Mouse (Mus musculus) cerebellum, postnatal 10 days (tissue): ENCODE measurements around the gene Arid5b.

Experiments used
- DNase-seq, 2 experiments: peaks; one replicate each; pipeline ENCODE4 v3.0.0; 2021; ENCODE audit warnings: mixed read lengths in 2 of 2

Gene Arid5b

GRCm38 (mm10) chr10:68079910-68080670 lies 198.4 kb downstream of the Arid5b start:
- no peak for DNase-seq

- no peak for DNase-seq
Observed at GRCm38 (mm10) chr10:68078708-68079107, 199.8 kb downstream of the Arid5b start.

GRCm38 (mm10) chr10:68075181-68075580 lies 203.4 kb downstream of the Arid5b start:
- no peak for DNase-seq

- DNase-seq = no peak
Observed at GRCm38 (mm10) chr10:68074291-68074690, 204.2 kb downstream of the Arid5b start.

GRCm38 (mm10) chr10:68072626-68073025 lies 205.9 kb downstream of the Arid5b start:
- no peak for DNase-seq

DNA sequence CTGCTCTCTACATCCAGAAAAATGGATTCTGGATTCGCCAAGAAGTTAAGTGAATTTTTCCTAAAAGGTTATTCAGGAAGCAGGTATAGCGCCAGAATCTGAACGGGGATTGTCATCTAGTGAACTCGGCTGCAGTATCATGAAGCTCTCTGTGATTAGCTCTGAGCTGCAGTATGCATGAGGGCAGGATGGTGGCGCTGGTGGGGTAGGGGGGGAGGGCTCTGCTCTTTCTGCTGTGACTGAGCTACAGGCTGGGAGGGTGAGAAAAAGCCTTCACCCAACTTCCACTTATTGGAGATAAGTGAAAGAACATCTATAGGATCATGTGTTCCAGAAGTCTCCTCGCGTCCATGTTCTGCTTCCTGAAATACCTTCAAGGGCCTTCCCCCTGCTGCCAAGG lies 207.5 kb downstream of the Arid5b start:
- DNase-seq = no peak

- no peak for DNase-seq
Observed at GRCm38 (mm10) chr10:68068426-68068825, 210.1 kb downstream of the Arid5b start.

DNA sequence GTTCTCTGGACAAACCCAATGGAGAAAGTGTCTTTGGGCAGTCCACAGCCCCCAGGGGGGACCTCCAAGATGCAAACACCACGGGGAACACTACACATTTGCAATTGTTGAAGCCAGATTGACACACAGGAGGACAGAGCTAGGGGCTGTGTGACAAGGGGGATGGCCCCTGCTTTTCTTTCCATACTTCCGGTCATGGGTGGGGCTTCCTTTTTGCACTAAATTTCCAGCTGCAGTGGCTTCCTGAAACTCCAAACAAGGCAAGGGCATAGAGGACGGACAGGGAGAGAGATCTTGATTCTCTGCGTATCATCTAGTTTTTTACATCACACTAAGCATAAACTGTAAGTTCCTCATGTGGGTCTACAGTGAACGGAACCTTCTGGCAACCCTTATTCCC lies 210.6 kb downstream of the Arid5b start:
- no peak for DNase-seq

GRCm38 (mm10) chr10:68066173-68066572 lies 212.4 kb downstream of the Arid5b start:
- DNase-seq = no peak

DNA sequence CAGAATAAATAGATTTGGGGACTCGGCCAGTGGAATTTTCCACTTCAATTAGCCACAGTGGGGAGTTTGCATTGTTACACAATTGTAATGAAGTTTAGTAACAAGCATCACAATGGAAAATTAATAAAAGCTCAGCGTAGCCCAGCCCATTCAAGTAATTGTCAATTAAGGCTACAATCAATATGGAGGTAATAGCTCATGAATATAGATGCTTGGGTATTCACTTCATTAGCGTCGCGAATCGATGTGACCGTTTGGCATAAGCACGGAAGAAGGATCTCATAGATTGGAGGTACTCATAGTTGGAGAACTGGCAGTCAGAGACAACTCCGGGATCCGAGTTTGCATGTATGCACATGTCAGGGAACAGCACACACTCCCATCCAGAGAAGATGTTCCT lies 214.0 kb downstream of the Arid5b start:
- peak; percentile 34 to 38 for DNase-seq

GRCm38 (mm10) chr10:68063806-68064545 lies 214.6 kb downstream of the Arid5b start:
- no peak for DNase-seq

- no peak for DNase-seq
Observed at GRCm38 (mm10) chr10:68061249-68061615, 217.3 kb downstream of the Arid5b start.

DNA sequence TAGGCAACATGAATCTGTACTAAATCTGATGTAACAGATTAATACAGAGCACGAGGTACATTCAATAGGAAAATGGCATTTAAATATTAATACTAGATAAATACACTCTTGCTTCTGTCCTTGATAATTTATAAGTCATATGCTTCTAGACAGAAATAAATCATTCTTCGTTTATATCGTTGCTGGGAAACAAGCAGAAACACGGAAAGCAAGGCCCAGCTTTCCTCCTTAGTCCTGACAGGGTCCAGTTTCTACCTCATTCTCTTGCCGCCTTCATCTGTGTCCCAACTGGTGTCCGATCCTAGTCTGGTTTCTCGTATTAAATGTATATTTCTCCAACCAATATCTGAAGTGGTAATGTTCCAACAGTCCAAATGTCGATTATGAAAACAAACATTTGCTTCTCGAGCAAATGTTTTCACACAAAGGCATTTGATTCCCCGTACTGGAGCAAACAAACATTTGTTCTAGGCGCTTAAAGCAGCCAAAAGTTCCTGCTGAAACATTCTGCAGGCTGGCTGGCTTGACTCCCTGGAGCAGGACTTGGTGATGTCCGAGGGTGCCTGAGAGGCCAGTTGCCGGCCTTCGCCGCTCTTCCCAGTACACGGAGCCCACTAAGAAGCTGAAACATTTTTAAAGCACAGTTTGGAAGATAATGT lies 217.8 kb downstream of the Arid5b start:
- DNase-seq = no peak

- no peak for DNase-seq
Observed at GRCm38 (mm10) chr10:68058378-68058777, 220.2 kb downstream of the Arid5b start.

DNA sequence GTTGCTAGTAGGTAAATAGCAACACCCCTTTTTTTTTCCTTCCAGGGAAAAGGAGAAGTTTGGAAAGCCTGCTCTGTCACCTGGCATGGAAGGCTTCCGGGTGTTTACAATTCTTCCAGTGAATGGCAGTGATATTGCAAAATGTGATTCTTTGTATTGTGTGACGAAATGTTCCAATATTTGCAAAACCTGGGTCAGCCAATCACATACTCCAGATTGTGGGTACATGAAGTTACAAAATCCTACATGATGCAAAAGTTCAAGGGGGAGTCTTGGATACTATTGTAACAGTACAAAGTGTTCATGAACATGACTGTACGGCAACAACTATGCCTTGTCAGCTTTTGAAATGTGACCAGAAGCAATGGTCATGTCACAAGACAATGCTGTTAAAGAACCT lies 220.7 kb downstream of the Arid5b start:
- DNase-seq = no peak

DNA sequence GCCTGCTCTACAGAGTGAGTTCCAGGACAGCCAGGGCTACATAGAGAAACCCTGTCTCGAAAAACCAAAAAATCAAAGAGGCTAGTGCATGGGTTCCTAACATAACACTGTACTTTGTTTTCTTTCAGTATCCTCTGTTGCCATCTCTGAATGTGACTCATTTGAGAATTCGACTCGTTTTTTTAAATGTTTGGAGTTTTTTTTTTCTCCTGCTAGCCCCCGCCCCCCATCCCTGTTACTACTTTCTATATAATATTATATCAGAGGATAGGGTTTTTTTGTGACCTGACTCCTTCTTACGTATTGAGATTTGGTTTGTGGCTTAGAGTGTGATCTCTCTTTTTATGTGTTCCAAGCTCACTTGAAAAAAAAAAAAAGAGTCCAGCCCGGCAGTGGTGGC lies 223.8 kb downstream of the Arid5b start:
- no peak for DNase-seq

DNA sequence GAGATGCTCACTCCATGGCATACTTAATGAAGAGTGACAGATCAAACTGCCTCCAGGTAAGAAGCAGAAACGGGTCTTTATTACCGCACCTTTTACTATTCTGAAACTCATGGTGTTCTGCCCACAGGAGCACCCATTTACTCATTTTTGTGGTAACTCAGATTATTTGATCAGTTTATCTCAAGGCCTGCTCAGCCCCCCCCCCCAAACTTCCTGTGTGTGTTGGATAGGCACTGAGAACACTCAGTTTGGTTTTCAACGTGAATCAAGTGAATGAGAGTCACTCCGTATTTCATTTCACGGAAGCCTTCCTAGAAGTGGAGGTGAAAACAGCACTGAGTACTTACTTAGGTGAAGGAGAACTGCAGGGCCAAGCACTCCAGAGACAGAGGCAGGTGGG lies 224.4 kb downstream of the Arid5b start:
- no peak for DNase-seq

- DNase-seq = no peak
Observed at GRCm38 (mm10) chr10:68052307-68052706, 226.2 kb downstream of the Arid5b start.

- no peak for DNase-seq
Observed at GRCm38 (mm10) chr10:68051316-68051933, 227.1 kb downstream of the Arid5b start.

DNA sequence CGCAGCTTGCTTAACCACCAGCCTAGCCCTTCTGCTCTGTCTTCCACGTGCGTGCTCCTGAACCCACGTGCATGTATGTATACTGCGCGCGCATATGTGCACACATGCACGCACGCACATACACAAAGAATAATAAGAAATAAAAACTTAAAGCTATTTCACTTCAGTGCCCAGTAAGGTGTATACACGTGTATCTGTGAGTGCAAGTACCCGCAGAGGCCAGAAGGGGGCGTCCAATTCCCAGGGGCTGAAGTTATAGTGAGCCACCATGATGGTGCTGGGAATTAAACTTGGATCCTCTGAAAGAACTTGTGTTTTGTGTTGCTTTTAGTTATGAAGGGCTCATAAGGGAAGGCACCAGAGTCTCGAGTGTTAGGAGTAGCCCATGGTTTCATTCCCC lies 227.7 kb downstream of the Arid5b start:
- no peak for DNase-seq

GRCm38 (mm10) chr10:68048641-68049305 lies 229.8 kb downstream of the Arid5b start:
- no peak for DNase-seq

DNA sequence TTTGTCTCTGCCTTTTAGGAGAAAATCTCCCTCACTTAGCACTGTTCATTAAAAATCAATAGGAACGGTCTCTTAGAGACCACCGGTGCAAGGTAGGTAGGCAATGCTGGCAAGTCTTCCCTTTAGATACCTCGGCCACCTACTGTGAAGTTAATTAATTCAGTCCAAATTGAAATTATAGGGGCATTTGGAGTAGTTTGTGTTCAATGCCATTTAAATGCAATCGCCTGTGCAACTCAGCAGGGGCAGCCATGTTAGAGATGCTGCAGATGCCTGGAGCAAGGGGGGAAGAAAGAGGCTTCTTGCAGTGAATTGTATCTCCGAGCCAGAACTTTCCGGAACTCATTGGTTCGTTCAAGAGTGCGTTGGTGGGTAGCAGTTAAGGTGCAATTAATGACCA lies 233.7 kb downstream of the Arid5b start:
- no peak for DNase-seq

DNA sequence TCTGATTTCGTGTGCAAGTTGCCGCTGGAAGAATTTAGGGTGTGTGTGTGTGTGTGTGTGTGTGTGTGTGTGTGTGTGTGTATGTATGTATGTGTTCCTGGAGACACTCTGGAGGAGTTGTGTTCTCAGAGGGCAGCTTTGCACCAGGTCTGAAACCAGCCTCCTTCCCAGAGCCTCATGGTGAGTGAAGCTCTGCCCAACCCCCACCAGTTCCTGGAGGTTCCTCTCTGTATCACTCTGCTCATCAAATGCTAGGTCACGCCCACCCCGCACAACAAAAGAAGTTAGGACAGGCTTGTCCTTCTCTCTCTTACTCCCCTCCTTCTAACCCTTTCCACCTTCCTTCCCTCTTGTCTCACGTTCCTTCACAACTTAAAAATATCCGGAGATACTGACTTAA lies 234.6 kb downstream of the Arid5b start:
- DNase-seq = peak in 1 of 2 experiments; percentile 22
